Mouse (Mus musculus) liver, adult 2 months (tissue): Measurements from ENCODE around the gene Scgb1a1. TPM values are rescaled to one million over a fixed set of nuclear protein-coding genes. Genes with fewer than 3 reads are reported as not detected.

Experiments used
- DNase-seq: peaks from one replicate; pipeline ENCODE4 v3.0.0-alpha.2; 2011; ENCODE audit warnings: low read depth, low spot score; ENCODE audit errors: extremely low read depth
- H3K27ac ChIP-seq: fragments of 200-500 bp; replicated peaks from 2 replicates; pipeline ENCODE4 v1.5.1; 2012; ENCODE audit warnings: low read depth, mild to moderate bottlenecking, control low read depth, inconsistent platforms, low read length; ENCODE audit not compliant: insufficient read depth
- H3K27me3 ChIP-seq: fragments of 200-500 bp; 2 replicates; pipeline ENCODE4 v1.6.1; 2012; ENCODE audit warnings: mild to moderate bottlenecking, moderate library complexity, low read length, inconsistent platforms; ENCODE audit not compliant: control insufficient read depth, insufficient read depth
- H3K36me3 ChIP-seq: fragments of 200-500 bp; 2 replicates; pipeline ENCODE4 v1.6.1; 2012; ENCODE audit warnings: low read length, inconsistent platforms; ENCODE audit not compliant: control insufficient read depth, insufficient read depth
- H3K4me1 ChIP-seq: fragments of 200-500 bp; 2 replicates; pipeline ENCODE4 v1.6.1; 2011; ENCODE audit warnings: low read length; ENCODE audit not compliant: control insufficient read depth, insufficient read depth
- H3K4me3 ChIP-seq: fragments of 200-500 bp; 2 replicates; pipeline ENCODE4 v1.5.1; 2011; ENCODE audit warnings: low read depth, mild to moderate bottlenecking, control low read depth, low read length, moderate library complexity; ENCODE audit not compliant: insufficient read depth
- H3K79me2 ChIP-seq: fragments of 200-500 bp; 2 replicates; pipeline ENCODE4 v1.6.1; 2012; ENCODE audit warnings: inconsistent platforms, mild to moderate bottlenecking, low read length, moderate library complexity; ENCODE audit not compliant: control insufficient read depth, insufficient read depth
- H3K9ac ChIP-seq: fragments of 200-500 bp; 2 replicates; pipeline ENCODE4 v1.6.1; 2012; ENCODE audit warnings: low read depth, mild to moderate bottlenecking, control low read depth, inconsistent platforms, low read length
- CTCF ChIP-seq: fragments of 200-500 bp; IDR thresholded peaks from 2 replicates; pipeline ENCODE4 v1.5.1; 2011; ENCODE audit warnings: low read depth, low read length, control low read depth
- POLR2A ChIP-seq: fragments of 200-500 bp; IDR thresholded peaks from 2 replicates; pipeline ENCODE4 v1.6.1; 2011; ENCODE audit warnings: low read length, control low read depth; ENCODE audit not compliant: insufficient read depth; ENCODE audit errors: extremely low read depth
- WGBS: fragments of 180-500 bp; shearing (Covaris S2); methylation state at CpG from one replicate; pipeline ENCODE4 v1.1.7; 2018; 5-methylcytosine and 5-hydroxymethylcytosine counted together
- polyA plus RNA-seq: library from polyadenylated mRNA; depleted of rRNA; stranded (reverse); fragments of >200 nt; gene quantifications from 2 replicates; pipeline ENCODE4 v1.2.3, GENCODE M21; 2012
- total RNA-seq: library from RNA; depleted of rRNA; stranded (reverse); fragments of >200 nt; gene quantifications from 2 replicates; pipeline ENCODE4 v1.2.3, GENCODE M21; 2014

Scgb1a1 gene
- total and polyA plus RNA-seq, 2 experiments, result 1.4 TPM; not detected in 1

DNA sequence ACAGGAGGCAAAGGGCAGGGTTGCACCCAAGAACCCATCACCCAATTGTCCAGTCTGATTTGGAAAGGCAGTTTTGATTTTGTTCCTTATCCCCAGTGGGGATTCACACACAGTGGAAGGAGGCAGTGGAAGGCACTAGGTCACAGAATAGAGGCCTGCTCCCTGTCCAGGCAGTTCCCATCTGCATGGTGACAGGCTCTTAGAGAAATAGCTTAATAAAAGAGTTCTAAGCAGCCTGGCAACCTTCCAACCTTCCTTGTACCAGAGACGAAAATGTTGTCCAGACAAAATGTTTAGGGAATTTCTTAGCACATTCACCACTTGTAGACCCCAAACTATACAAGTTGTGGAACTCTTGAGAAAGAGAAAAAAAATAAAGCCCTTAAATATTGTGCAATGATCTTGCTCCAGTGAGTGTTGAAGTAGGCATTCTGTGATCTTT, 39.8 kb downstream of the Scgb1a1 start:
- H3K4me1 ChIP-seq, result peaks cover 10% of the 10 kb centered on the region
- DNase-seq, result peak; percentile 72
- H3K27me3 ChIP-seq, result no peaks in the 10 kb centered on the region
- H3K27ac ChIP-seq, result peak overlapping the region; percentile 95
- no peak for TF ChIP-seq CTCF
- TF ChIP-seq POLR2A, result no peak
- H3K9ac ChIP-seq, result peak overlapping the region; percentile 63
- no peaks in the 10 kb centered on the region for H3K36me3 ChIP-seq
- H3K79me2 ChIP-seq, result no peaks in the 10 kb centered on the region; the same call in 1 of the 2 replicates
- H3K4me3 ChIP-seq, result peak overlapping the region; percentile 58
- 5% methylated on average over 1 of the region's 1 CpGs for WGBS

- peak overlapping the region; percentile 63 for H3K9ac ChIP-seq
- DNase-seq, result peak; percentile 84
- 28% methylated on average over 7 of the region's 7 CpGs for WGBS
- H3K36me3 ChIP-seq, result no peaks in the 10 kb centered on the region
- H3K27me3 ChIP-seq, result no peaks in the 10 kb centered on the region
- no peak for TF ChIP-seq POLR2A
- no peak for TF ChIP-seq CTCF
- peak overlapping the region; percentile 58 for H3K4me3 ChIP-seq
- H3K79me2 ChIP-seq, result no peaks in the 10 kb centered on the region; the same call in 1 of the 2 replicates
- H3K4me1 ChIP-seq, result peaks cover 10% of the 10 kb centered on the region
- peak overlapping the region; percentile 95 for H3K27ac ChIP-seq
Observed at GRCm38 (mm10) chr19:9047207-9047945, 40.4 kb downstream of the Scgb1a1 start.

DNA sequence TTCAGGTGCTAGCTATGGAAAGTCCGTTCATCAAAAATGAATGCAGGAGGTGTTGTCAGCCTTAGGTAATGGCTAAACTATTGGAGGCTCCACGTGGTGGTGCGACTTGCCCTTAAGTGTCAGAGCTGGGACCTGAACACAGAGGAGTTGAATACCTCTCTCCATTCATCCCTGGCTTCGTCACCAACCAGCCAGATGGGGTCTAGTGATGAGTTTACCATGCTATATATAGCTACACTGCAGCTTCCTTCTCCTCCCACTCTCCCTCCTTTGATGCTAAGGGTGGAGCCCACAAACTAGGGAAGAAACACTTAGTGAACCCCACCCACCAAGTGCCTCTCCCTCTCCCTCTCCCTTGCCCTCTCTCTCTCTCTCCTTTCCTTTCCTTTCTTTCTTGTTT, 43.5 kb downstream of the Scgb1a1 start:
- DNase-seq, result no peak
- Histone ChIP-seq H3K36me3 (no peaks in the 10 kb centered on the region), H3K4me3 (no peak overlapping the region), H3K27ac (no peak overlapping the region), H3K79me2 (no peaks in the 10 kb centered on the region; the same call in 1 of the 2 replicates), H3K9ac (no peak overlapping the region), H3K27me3 (no peaks in the 10 kb centered on the region), H3K4me1 (peaks cover 10% of the 10 kb centered on the region)
- WGBS, result 84% methylated on average over 4 of the region's 4 CpGs
- TF ChIP-seq POLR2A, result no peak
- no peak for TF ChIP-seq CTCF

DNA sequence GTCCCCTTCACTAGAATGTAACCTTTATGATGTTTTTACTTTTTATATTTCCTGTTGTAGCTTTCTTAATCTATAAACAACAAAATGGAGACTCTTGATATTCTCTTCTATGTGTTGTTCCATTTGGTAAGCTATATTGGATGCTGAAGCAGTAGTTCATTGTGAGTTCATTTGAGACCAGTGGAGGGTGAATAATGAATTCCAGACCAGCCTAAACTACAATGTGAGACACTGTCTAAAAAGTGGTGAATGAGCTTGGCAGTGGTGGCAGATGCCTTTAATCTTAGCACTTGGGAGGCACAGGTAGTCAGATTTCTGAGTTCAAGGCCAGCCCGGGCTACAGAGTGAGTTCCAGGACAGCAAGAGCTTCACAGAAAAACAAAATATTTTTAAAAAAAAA, 44.6 kb downstream of the Scgb1a1 start:
- no peak overlapping the region for H3K27ac ChIP-seq
- WGBS, result 90% methylated on average over 1 of the region's 1 CpGs
- H3K79me2 ChIP-seq, result no peaks in the 10 kb centered on the region
- H3K36me3 ChIP-seq, result no peaks in the 10 kb centered on the region
- peaks cover 10% of the 10 kb centered on the region for H3K4me1 ChIP-seq
- no peak for DNase-seq
- H3K9ac ChIP-seq, result no peak overlapping the region
- TF ChIP-seq CTCF (no peak), POLR2A (no peak)
- no peak overlapping the region for H3K4me3 ChIP-seq
- no peaks in the 10 kb centered on the region for H3K27me3 ChIP-seq

- no peaks in the 10 kb centered on the region for H3K79me2 ChIP-seq
- no peak for DNase-seq
- H3K4me1 ChIP-seq, result no peaks in the 10 kb centered on the region
- TF ChIP-seq POLR2A, result no peak
- TF ChIP-seq CTCF, result no peak
- H3K36me3 ChIP-seq, result no peaks in the 10 kb centered on the region
- H3K27me3 ChIP-seq, result no peaks in the 10 kb centered on the region
- H3K9ac ChIP-seq, result no peak overlapping the region
- H3K27ac ChIP-seq, result no peak overlapping the region
- H3K4me3 ChIP-seq, result no peak overlapping the region
Observed at GRCm38 (mm10) chr19:9041074-9041473, 46.7 kb downstream of the Scgb1a1 start.

- Histone ChIP-seq H3K79me2 (no peaks in the 10 kb centered on the region), H3K4me3 (no peak overlapping the region), H3K36me3 (no peaks in the 10 kb centered on the region), H3K27ac (no peak overlapping the region), H3K27me3 (no peaks in the 10 kb centered on the region), H3K4me1 (no peaks in the 10 kb centered on the region), H3K9ac (no peak overlapping the region)
- DNase-seq, result no peak
- TF ChIP-seq POLR2A, result no peak
- no peak for TF ChIP-seq CTCF
- WGBS, result 90% methylated on average over 6 of the region's 6 CpGs
Observed at GRCm38 (mm10) chr19:9040649-9041048, 47.1 kb downstream of the Scgb1a1 start.
